In genomic region chr12:82364186-82364585, GRCm38 (mm10) we compare ENCODE assay signal across 23 mouse cellular contexts.
"Had no signal": no experiment of that assay in that cellular context is flagged by ENCODE, and none has a peak within 500 bp of the region (broad histone marks: within the 10 kb centered on the region; RNA-seq: fewer than 3 reads in every experiment).

No protein-coding gene starts in this region.

- H3K27me3 ChIP-seq: heart, embryonic 13.5 days; heart, embryonic 15.5 days; hindbrain, embryonic 13.5 days; hindbrain, embryonic 15.5 days; limb, embryonic 12.5 days; liver, embryonic 13.5 days had no signal

- H3K4me2 ChIP-seq: heart, embryonic 11.5 days; heart, embryonic 13.5 days; heart, embryonic 15.5 days; hindbrain, embryonic 13.5 days; hindbrain, embryonic 15.5 days; limb, embryonic 12.5 days; liver, embryonic 11.5 days; liver, embryonic 13.5 days had no signal

- H3K4me3 ChIP-seq: heart, embryonic 13.5 days; heart, embryonic 15.5 days; hindbrain, embryonic 13.5 days; hindbrain, embryonic 15.5 days; layer of hippocampus, adult 2 months; left cerebral cortex, adult 2 months; limb, embryonic 10.5 days; limb, embryonic 12.5 days; liver, embryonic 13.5 days had no signal

- H3K4me1 ChIP-seq: hindbrain, embryonic 15.5 days; liver, embryonic 13.5 days had no signal

- ATAC-seq: hindbrain, postnatal 0 days had no signal

- H3K27ac ChIP-seq: heart, embryonic 13.5 days; heart, embryonic 15.5 days; hindbrain, embryonic 13.5 days; hindbrain, embryonic 15.5 days; hindbrain, postnatal 0 days; layer of hippocampus, adult 2 months; left cerebral cortex, adult 2 months; limb, embryonic 10.5 days; limb, embryonic 12.5 days; liver, embryonic 13.5 days had no signal

- H3K9me3 ChIP-seq: heart, embryonic 13.5 days; heart, embryonic 15.5 days; hindbrain, embryonic 13.5 days; hindbrain, embryonic 15.5 days; limb, embryonic 10.5 days; limb, embryonic 12.5 days; liver, embryonic 13.5 days had no signal

- H3K9ac ChIP-seq: heart, embryonic 13.5 days; heart, embryonic 15.5 days; hindbrain, embryonic 13.5 days; hindbrain, embryonic 15.5 days; limb, embryonic 12.5 days; liver, embryonic 13.5 days had no signal

- DNase-seq: gastrocnemius, postnatal 14 days; gastrocnemius, postnatal 36 days; heart, adult 11 months; heart, postnatal 14 days; heart, postnatal 36 days; kidney, adult 18-20 months; kidney, adult 8-10 months; kidney, postnatal 10 days; kidney, postnatal 25 days; kidney, postnatal 4 days; liver; liver, embryonic 13.5 days had no signal

- H3K36me3 ChIP-seq: heart, embryonic 15.5 days; hindbrain, embryonic 15.5 days; liver, embryonic 13.5 days had no signal
